Mouse (Mus musculus) forebrain, embryonic 15.5 days (tissue): Measurements from ENCODE around the gene Srsf1. TPM values are rescaled to one million over a fixed set of nuclear protein-coding genes. Genes with fewer than 3 reads are reported as not detected.

Experiments
- ATAC-seq: fragments of 200-750 bp; cut with Nextera tagmentation; replicated peaks from 2 replicates; pipeline ENCODE4 v1.8.0; 2017; ENCODE audit warnings: mild to moderate bottlenecking, moderate TSS enrichment, moderate library complexity
- H3K27ac ChIP-seq: fragments of 300-500 bp; sonication (generic); replicated peaks from 2 replicates; pipeline ENCODE4 v1.5.1; 2015; ENCODE audit warnings: mild to moderate bottlenecking, inconsistent platforms
- H3K27me3 ChIP-seq: fragments of 300-500 bp; sonication (generic); 2 replicates; pipeline ENCODE4 v1.6.1; 2015; ENCODE audit warnings: inconsistent platforms
- H3K36me3 ChIP-seq: fragments of 300-500 bp; sonication (generic); 2 replicates; pipeline ENCODE4 v1.6.1; 2015; ENCODE audit warnings: mild to moderate bottlenecking, inconsistent platforms
- H3K4me1 ChIP-seq: fragments of 300-500 bp; sonication (generic); 2 replicates; pipeline ENCODE4 v1.6.1; 2015; ENCODE audit warnings: inconsistent platforms
- H3K4me2 ChIP-seq: fragments of 300-500 bp; sonication (generic); replicated peaks from 2 replicates; pipeline ENCODE4 v1.6.1; 2015; ENCODE audit warnings: mild to moderate bottlenecking, inconsistent platforms
- H3K4me3 ChIP-seq: fragments of 300-500 bp; sonication (generic); 2 replicates; pipeline ENCODE4 v1.5.1; 2015; ENCODE audit warnings: mild to moderate bottlenecking, inconsistent platforms
- H3K9ac ChIP-seq: fragments of 300-500 bp; sonication (generic); replicated peaks from 2 replicates; pipeline ENCODE4 v1.6.1; 2015; ENCODE audit warnings: mild to moderate bottlenecking, inconsistent platforms
- H3K9me3 ChIP-seq: fragments of 300-500 bp; sonication (generic); 2 replicates; pipeline ENCODE4 v1.6.1; 2016; ENCODE audit warnings: inconsistent platforms
- whole genome bisulfite sequencing: fragments of 180-500 bp; shearing (Covaris S2); methylation state at CpG from one replicate; pipeline ENCODE4 v1.1.7; 2015; ENCODE audit warnings: mixed read lengths; 5-methylcytosine and 5-hydroxymethylcytosine counted together
- polyA plus RNA-seq: library from polyadenylated mRNA; unstranded; fragments of >200 nt; fragmentation: Nextera tagmentation; extraction: Ambion mirVana; gene quantifications from 2 replicates; pipeline ENCODE4 v1.2.1, GENCODE M21; 2015

Srsf1 gene
- polyA plus RNA-seq, 1 experiment from 2014 or later: 342 TPM

- no peaks in the 10 kb centered on the region for H3K27me3 ChIP-seq
- H3K36me3 ChIP-seq: peaks cover 15% of the 10 kb centered on the region
- peak overlapping the region; percentile 49 for H3K4me2 ChIP-seq
- no peak overlapping the region for H3K9ac ChIP-seq
- WGBS: 86% methylated on average over 4 of the region's 4 CpGs
- H3K9me3 ChIP-seq: no peaks in the 10 kb centered on the region
- H3K4me3 ChIP-seq: no peak overlapping the region
- no peak for ATAC-seq
- H3K4me1 ChIP-seq: peaks cover 30% of the 10 kb centered on the region
- no peak overlapping the region for H3K27ac ChIP-seq
These were observed 1.3 kb upstream of the Srsf1 start for GRCm38 (mm10) chr11:88045878-88046277.

- Histone ChIP-seq H3K4me2 (peak overlapping the region; percentile 49), H3K27me3 (no peaks in the 10 kb centered on the region), H3K4me1 (peaks cover 33% of the 10 kb centered on the region), H3K9me3 (no peaks in the 10 kb centered on the region), H3K4me3 (peak overlapping the region; percentile 77), H3K9ac (peak overlapping the region; percentile 78), H3K27ac (peak overlapping the region; percentile 98), H3K36me3 (peaks cover 18% of the 10 kb centered on the region)
- no peak for ATAC-seq
- WGBS: 56% methylated on average over 17 of the region's 17 CpGs
These were observed 743 bp upstream of the Srsf1 start for GRCm38 (mm10) chr11:88046323-88046937.

DNA sequence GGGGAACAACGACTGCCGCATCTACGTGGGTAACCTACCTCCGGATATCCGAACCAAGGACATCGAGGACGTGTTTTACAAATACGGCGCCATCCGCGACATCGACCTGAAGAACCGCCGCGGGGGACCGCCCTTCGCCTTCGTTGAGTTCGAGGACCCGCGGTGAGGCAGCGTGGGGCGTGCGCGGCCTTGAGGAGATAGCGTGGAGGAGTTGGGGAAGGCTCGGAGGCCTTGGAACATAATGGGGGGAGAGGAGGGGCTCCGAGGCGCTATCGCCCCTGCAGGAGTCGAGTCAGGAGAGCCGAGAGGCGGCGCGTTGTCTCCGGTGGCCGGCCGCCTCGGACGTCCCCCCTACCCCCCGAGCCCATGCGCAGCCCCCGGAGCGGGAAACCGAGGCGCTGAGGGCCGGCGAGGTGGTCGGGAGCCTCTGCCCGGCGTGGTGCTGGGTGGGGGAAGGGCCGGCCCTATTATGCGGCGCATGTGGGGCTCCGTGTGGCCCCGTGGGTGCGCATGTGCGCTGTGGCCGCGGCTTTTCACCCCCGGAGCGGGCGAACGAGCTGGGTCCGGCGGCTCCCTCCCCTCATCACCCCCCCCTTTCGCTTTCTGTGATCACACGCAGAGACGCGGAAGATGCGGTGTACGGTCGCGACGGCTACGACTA is 828 bp downstream of the Srsf1 start:
- peak overlapping the region; percentile 98 for H3K27ac ChIP-seq
- peak overlapping the region; percentile 51 for H3K4me2 ChIP-seq
- peaks cover 28% of the 10 kb centered on the region for H3K36me3 ChIP-seq
- WGBS: under 1% methylated on average over 74 of the region's 76 CpGs
- H3K9ac ChIP-seq: peak overlapping the region; percentile 78
- peaks cover 45% of the 10 kb centered on the region for H3K4me1 ChIP-seq
- peak; percentile 77 for ATAC-seq
- no peaks in the 10 kb centered on the region for H3K9me3 ChIP-seq
- H3K4me3 ChIP-seq: peak overlapping the region; percentile 77
- no peaks in the 10 kb centered on the region for H3K27me3 ChIP-seq

DNA sequence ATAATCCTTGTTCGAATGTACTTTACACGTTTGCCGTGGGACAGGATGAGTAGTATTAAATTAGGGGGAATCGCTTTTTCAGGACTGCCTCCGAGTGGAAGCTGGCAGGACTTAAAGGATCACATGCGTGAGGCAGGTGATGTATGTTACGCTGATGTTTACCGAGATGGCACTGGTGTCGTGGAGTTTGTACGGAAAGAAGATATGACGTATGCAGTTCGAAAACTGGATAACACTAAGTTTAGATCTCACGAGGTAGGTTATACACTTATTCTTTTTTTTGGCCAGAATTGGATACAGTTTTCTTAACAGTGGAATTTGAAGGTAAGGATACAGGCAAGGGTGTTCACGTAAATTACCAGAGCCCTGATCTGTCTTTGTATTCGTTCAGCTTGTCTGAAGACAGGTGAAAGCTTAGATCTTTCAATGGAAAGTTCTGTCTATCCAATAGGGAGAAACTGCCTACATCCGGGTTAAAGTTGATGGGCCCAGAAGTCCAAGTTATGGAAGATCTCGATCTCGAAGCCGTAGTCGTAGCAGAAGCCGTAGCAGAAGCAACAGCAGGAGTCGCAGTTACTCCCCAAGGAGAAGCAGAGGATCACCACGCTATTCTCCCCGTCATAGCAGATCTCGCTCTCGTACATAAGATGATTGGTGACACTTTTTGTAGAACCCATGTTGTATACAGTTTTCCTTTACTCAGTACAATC is 1.9 kb downstream of the Srsf1 start:
- H3K9ac ChIP-seq: peak overlapping the region; percentile 78
- H3K4me1 ChIP-seq: peaks cover 45% of the 10 kb centered on the region
- peak overlapping the region; percentile 77 for H3K4me3 ChIP-seq
- no peaks in the 10 kb centered on the region for H3K9me3 ChIP-seq
- H3K27me3 ChIP-seq: no peaks in the 10 kb centered on the region
- H3K27ac ChIP-seq: no peak overlapping the region
- H3K36me3 ChIP-seq: peaks cover 32% of the 10 kb centered on the region
- 22% methylated on average over 26 of the region's 26 CpGs for WGBS
- ATAC-seq: no peak
- peak overlapping the region; percentile 51 for H3K4me2 ChIP-seq

DNA sequence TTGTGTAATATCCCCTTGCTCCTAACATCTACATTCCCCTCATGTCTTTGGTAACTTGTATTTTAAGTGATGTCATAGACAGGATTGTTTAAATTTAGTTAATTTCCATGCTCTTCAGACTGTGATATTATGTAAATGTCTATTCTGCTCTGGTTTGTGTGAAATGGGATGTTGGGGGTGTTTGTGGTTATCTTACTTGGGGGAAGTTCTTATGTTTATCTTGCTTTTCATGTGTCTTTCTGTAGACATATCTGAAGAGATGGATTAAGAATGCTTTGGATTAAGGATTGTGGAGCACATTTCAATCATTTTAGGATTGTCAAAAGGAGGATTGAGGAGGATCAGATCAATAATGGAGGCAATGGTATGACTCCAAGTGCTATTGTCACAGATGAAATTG is 2.6 kb downstream of the Srsf1 start:
- ATAC-seq: no peak
- Histone ChIP-seq H3K9ac (peak overlapping the region; percentile 78; the same call in 1 of the 2 replicates), H3K4me2 (peak overlapping the region; percentile 51), H3K36me3 (peaks cover 32% of the 10 kb centered on the region), H3K4me1 (peaks cover 45% of the 10 kb centered on the region), H3K27me3 (no peaks in the 10 kb centered on the region), H3K27ac (no peak overlapping the region), H3K4me3 (peak overlapping the region; percentile 77), H3K9me3 (no peaks in the 10 kb centered on the region)

GRCm38 (mm10) chr11:88052638-88053037 is 5.5 kb downstream of the Srsf1 start:
- H3K36me3 ChIP-seq: peaks cover 35% of the 10 kb centered on the region
- no peak overlapping the region for H3K4me3 ChIP-seq
- no peak overlapping the region for H3K9ac ChIP-seq
- H3K4me1 ChIP-seq: peaks cover 34% of the 10 kb centered on the region
- no peaks in the 10 kb centered on the region for H3K9me3 ChIP-seq
- no peak for ATAC-seq
- H3K27me3 ChIP-seq: no peaks in the 10 kb centered on the region
- WGBS: 77% methylated on average over 4 of the region's 4 CpGs
- no peak overlapping the region for H3K4me2 ChIP-seq
- H3K27ac ChIP-seq: no peak overlapping the region

- peaks cover 35% of the 10 kb centered on the region for H3K36me3 ChIP-seq
- H3K4me3 ChIP-seq: no peak overlapping the region
- H3K4me1 ChIP-seq: peaks cover 33% of the 10 kb centered on the region
- no peak overlapping the region for H3K4me2 ChIP-seq
- H3K27ac ChIP-seq: no peak overlapping the region; the same call in 1 of the 2 replicates
- 54% methylated on average over 3 of the region's 3 CpGs for WGBS
- H3K9ac ChIP-seq: no peak overlapping the region
- no peaks in the 10 kb centered on the region for H3K9me3 ChIP-seq
- no peak for ATAC-seq
- H3K27me3 ChIP-seq: no peaks in the 10 kb centered on the region
These were observed 6.6 kb downstream of the Srsf1 start for GRCm38 (mm10) chr11:88053821-88054220.

- Histone ChIP-seq H3K27me3 (no peaks in the 10 kb centered on the region), H3K9ac (no peak overlapping the region), H3K4me1 (peaks cover 25% of the 10 kb centered on the region), H3K9me3 (no peaks in the 10 kb centered on the region), H3K27ac (no peak overlapping the region), H3K36me3 (peaks cover 31% of the 10 kb centered on the region), H3K4me2 (no peak overlapping the region), H3K4me3 (no peak overlapping the region)
- no peak for ATAC-seq
- WGBS: 71% methylated on average over 1 of the region's 1 CpGs
These were observed 7.4 kb downstream of the Srsf1 start for GRCm38 (mm10) chr11:88054589-88054988.

DNA sequence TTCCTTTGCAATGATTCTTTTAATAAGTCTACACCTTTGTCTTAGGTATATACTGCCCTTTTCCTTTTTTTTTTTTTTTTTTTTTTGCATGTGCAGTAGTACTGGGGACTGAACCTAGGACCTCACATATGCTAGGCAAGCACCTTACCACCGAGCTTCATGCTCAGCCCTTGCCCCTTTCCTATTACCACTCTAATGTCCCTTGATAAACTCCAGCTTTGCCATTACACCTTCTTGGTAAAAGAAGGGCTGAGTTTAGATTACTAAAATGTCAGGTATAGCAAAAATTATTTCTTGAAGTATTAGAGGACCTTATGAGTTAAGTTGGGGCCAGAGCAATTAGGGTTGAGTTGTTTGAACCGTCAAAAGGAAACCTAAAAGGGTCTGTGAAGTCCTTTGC is 8.6 kb downstream of the Srsf1 start:
- Histone ChIP-seq H3K27ac (no peak overlapping the region), H3K4me3 (no peak overlapping the region), H3K27me3 (no peaks in the 10 kb centered on the region), H3K4me2 (no peak overlapping the region), H3K9ac (no peak overlapping the region), H3K9me3 (no peaks in the 10 kb centered on the region), H3K36me3 (peaks cover 21% of the 10 kb centered on the region), H3K4me1 (peaks cover 16% of the 10 kb centered on the region)
- 90% methylated on average over 2 of the region's 2 CpGs for WGBS
- ATAC-seq: no peak

GRCm38 (mm10) chr11:88057788-88058187 is 10.6 kb downstream of the Srsf1 start:
- no peak overlapping the region for H3K4me2 ChIP-seq
- H3K27ac ChIP-seq: no peak overlapping the region
- H3K9me3 ChIP-seq: no peaks in the 10 kb centered on the region
- no peak for ATAC-seq
- H3K4me3 ChIP-seq: no peak overlapping the region
- 79% methylated on average over 2 of the region's 2 CpGs for WGBS
- no peak overlapping the region for H3K9ac ChIP-seq
- H3K36me3 ChIP-seq: peaks cover 8% of the 10 kb centered on the region
- peaks cover 1% of the 10 kb centered on the region for H3K4me1 ChIP-seq
- no peaks in the 10 kb centered on the region for H3K27me3 ChIP-seq

- H3K4me1 ChIP-seq: no peaks in the 10 kb centered on the region
- no peak overlapping the region for H3K4me3 ChIP-seq
- H3K36me3 ChIP-seq: peaks cover 3% of the 10 kb centered on the region; the same call in 1 of the 2 replicates
- ATAC-seq: peak; percentile 81; the same call in 1 of the 2 replicates
- WGBS: 56% methylated on average over 2 of the region's 2 CpGs
- H3K9ac ChIP-seq: no peak overlapping the region
- H3K27ac ChIP-seq: no peak overlapping the region
- H3K4me2 ChIP-seq: no peak overlapping the region
- H3K27me3 ChIP-seq: no peaks in the 10 kb centered on the region
- no peaks in the 10 kb centered on the region for H3K9me3 ChIP-seq
These were observed 12.0 kb downstream of the Srsf1 start for GRCm38 (mm10) chr11:88059141-88059540.

GRCm38 (mm10) chr11:88061892-88062625 is 14.9 kb downstream of the Srsf1 start:
- WGBS: 82% methylated on average over 2 of the region's 2 CpGs
- no peaks in the 10 kb centered on the region for H3K9me3 ChIP-seq
- H3K27ac ChIP-seq: no peak overlapping the region
- ATAC-seq: no peak
- H3K36me3 ChIP-seq: no peaks in the 10 kb centered on the region; the same call in 1 of the 2 replicates
- H3K4me3 ChIP-seq: no peak overlapping the region
- H3K4me2 ChIP-seq: no peak overlapping the region
- H3K9ac ChIP-seq: no peak overlapping the region
- H3K27me3 ChIP-seq: no peaks in the 10 kb centered on the region
- peaks cover 1% of the 10 kb centered on the region for H3K4me1 ChIP-seq
